9 mouse cellular contexts compared by ENCODE assay signal in the genomic region with DNA sequence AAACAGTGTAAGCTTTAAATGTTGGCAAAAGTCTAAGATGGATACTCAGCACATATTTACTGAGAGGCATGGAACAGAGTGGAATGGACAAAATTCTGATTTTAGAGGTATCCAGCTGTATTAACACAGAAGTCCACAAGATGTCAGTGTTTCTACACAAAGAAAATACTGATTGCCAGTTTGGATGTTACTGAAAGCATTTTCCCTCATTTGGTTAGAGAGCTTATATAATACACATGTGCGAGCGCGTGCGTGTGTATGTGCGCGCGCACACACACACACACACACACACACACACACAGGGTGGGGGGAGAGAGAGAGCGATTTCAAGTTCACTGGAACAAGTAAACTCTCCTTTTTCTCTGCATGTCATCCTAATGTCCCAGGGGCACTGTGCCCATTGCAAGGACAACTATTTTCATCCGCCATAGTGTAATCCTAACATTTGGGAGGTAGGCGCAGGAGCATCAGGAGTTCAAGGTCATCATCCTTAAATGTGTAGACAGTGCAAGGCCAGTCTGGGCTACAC. TPM values are rescaled to one million over a fixed set of nuclear protein-coding genes. Genes with fewer than 3 reads are reported as not detected.
DNase-seq lines count a peak whose midpoint lies in the region; ATAC-seq lines count a peak whose summit lies in the region.
"Had no signal": no experiment of that assay in that cellular context is flagged by ENCODE, and none has a peak within 500 bp of the region (broad histone marks: within the 10 kb centered on the region; RNA-seq: fewer than 3 reads in every experiment).

No protein-coding gene starts in this region.

- H3K4me1 ChIP-seq in hindbrain, embryonic 14.5 days (replicated peaks; ENCODE audit: control insufficient read depth, insufficient read depth, low read length), result no peaks in the 10 kb centered on the region
- H3K4me1 ChIP-seq in neural tube, embryonic 13.5 days (replicated peaks), result 0 out of 2 replicates have a peak, but pooled peaks cover 3% of the 10 kb centered on the region
- H3K4me1 ChIP-seq: liver, embryonic 15.5 days had no signal

- no peaks in the 10 kb centered on the region for H3K36me3 ChIP-seq in hindbrain, embryonic 14.5 days (replicated peaks; ENCODE audit: control insufficient read depth, insufficient read depth)
- no peaks in the 10 kb centered on the region for H3K36me3 ChIP-seq in neural tube, embryonic 13.5 days
- H3K36me3 ChIP-seq: liver, embryonic 15.5 days had no signal

- peak overlapping the region; percentile 36; the same call in 1 of the 2 replicates for H3K9ac ChIP-seq in hindbrain, embryonic 14.5 days
- H3K9ac ChIP-seq in neural tube, embryonic 13.5 days, result no peak overlapping the region
- H3K9ac ChIP-seq: liver, embryonic 15.5 days had no signal

- intact Hi-C loops in left cerebral cortex, postnatal 25 days (cut with DNase I), result loop anchor here (5.0 kb wide), 1 partner anchor 424 kb away; no protein-coding TSS in a partner anchor

- peak; percentile 80 for ATAC-seq in common myeloid progenitor, adult 5-6 weeks (replicated peaks; ENCODE audit: low read depth, poor library complexity, severe bottlenecking)
- ATAC-seq in hindbrain, embryonic 14.5 days (ENCODE audit: low FRiP score), result peak; percentile 77
- ATAC-seq in neural tube, embryonic 13.5 days (ENCODE audit: low read depth), result no peak; the same call in 1 of the 2 replicates

- H3K27ac ChIP-seq in hindbrain, embryonic 14.5 days, result no peak overlapping the region
- H3K27ac ChIP-seq in neural tube, embryonic 13.5 days (replicated peaks), result no peak overlapping the region
- H3K27ac ChIP-seq: liver, embryonic 15.5 days had no signal

- no peaks in the 10 kb centered on the region for H3K9me3 ChIP-seq in hindbrain, embryonic 14.5 days (ENCODE audit: control insufficient read depth, low read length)
- H3K9me3 ChIP-seq in neural tube, embryonic 13.5 days, result no peaks in the 10 kb centered on the region
- H3K9me3 ChIP-seq: liver, embryonic 15.5 days had no signal

- H3K4me2 ChIP-seq in hindbrain, embryonic 14.5 days (replicated peaks), result peak overlapping the region; percentile 34
- H3K4me2 ChIP-seq in neural tube, embryonic 13.5 days, result peak overlapping the region; percentile 29; the same call in 1 of the 2 replicates
- H3K4me2 ChIP-seq: liver, embryonic 15.5 days had no signal

- WGBS in hindbrain, embryonic 14.5 days, result 50% methylated on average over 10 of the region's 10 CpGs
- WGBS in neural tube, embryonic 13.5 days, result 66% methylated on average over 10 of the region's 10 CpGs

- H3K4me3 ChIP-seq in hindbrain, embryonic 14.5 days (replicated peaks; ENCODE audit: low read length), result 0 out of 2 replicates have a peak overlapping the region, but pooled peaks have one; percentile 2
- no peak overlapping the region for H3K4me3 ChIP-seq in neural tube, embryonic 13.5 days
- H3K4me3 ChIP-seq: liver, embryonic 15.5 days had no signal

- peak; percentile 30 for DNase-seq in gastrocnemius, adult 18-20 months (ENCODE audit: low spot score)
- DNase-seq in gastrocnemius, postnatal 4 days (ENCODE audit: low spot score in 2 of 2), result no peak
- peak; percentile 34 for DNase-seq in ES-CJ7 (ENCODE audit: low read depth, low spot score)
- peak; percentile 78 for DNase-seq in hindbrain, embryonic 14.5 days (ENCODE audit: low spot score)
- DNase-seq in left cerebral cortex, postnatal 25 days (ENCODE audit: low spot score in 2 of 2), result peak; percentile 79 to 84
- DNase-seq in urinary bladder, postnatal 36 days (ENCODE audit: low spot score in 2 of 2), result no peak

- no peaks in the 10 kb centered on the region for H3K27me3 ChIP-seq in hindbrain, embryonic 14.5 days (ENCODE audit: control insufficient read depth, insufficient read depth, low read length)
- no peaks in the 10 kb centered on the region for H3K27me3 ChIP-seq in neural tube, embryonic 13.5 days
- H3K27me3 ChIP-seq: liver, embryonic 15.5 days had no signal

RNA-seq across cellular contexts. Expression of a gene that starts 9.7 kb away (rescaled TPM):
- 10 to 100 TPM; 65.6 to 68.6 TPM for total RNA-seq in gastrocnemius, adult 18-20 months (2021)
- total RNA-seq in gastrocnemius, postnatal 4 days (2021), result 10 to 100 TPM; 33.7 to 33.9 TPM
- 29.2 TPM in 2 replicates for total RNA-seq in common myeloid progenitor, adult 5-6 weeks (2017)
- polyA plus RNA-seq in hindbrain, embryonic 14.5 days (2014; fragmentation: Nextera tagmentation; extraction: Ambion mirVana), result 33.0 and 39.8 TPM in 2 replicates
- 10 to 100 TPM; 51.0 to 51.9 TPM for total RNA-seq in left cerebral cortex, postnatal 25 days (2021)
- polyA plus RNA-seq in neural tube, embryonic 13.5 days (2015; fragmentation: Nextera tagmentation; extraction: Ambion mirVana), result 30.4 and 33.8 TPM in 2 replicates

Comparison
In these comparisons a context has a peak if more than half of its experiments do, and no peak if none do; other contexts are left out.
1. DNase-seq: peak in gastrocnemius, adult 18-20 months (single experiment), ES-CJ7 (single experiment), hindbrain, embryonic 14.5 days (single experiment) and left cerebral cortex, postnatal 25 days (2 of 2); none in gastrocnemius, postnatal 4 days (0 of 2) and urinary bladder, postnatal 36 days (0 of 2).